Mouse (Mus musculus): ENCODE measurements around the gene Trim6. TPM values are rescaled to one million over a fixed set of nuclear protein-coding genes. Genes with fewer than 3 reads are reported as not detected.

Gene Trim6
- polyA plus RNA-seq, 1 experiment from 2014 or later: 3.5 TPM

DNA sequence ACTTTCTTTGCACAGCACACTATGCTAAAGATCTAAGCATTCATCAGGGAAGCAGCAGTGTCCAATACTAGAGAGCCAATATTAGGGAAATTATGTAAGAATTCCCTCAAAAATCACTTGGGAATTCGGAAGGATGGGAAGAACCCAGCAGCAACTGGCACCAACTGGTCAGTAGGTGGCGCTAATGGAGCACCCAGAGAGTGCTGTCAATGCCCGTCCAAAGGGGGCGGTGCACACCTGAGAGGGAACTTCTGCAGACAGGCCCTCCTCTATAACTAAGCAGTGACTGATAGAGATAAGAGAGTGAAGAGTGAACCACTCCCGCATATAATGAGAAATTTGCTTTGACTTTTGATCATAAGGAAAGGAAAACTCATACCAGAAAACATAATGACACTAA, 18.8 kb upstream of the Trim6 start:
- no peak for ATAC-seq (replicated peaks; ENCODE audit: insufficient number of reproducible peaks, low FRiP score, low TSS enrichment, low read depth)
- 8% methylated on average over 5 of the region's 5 CpGs for WGBS

DNA sequence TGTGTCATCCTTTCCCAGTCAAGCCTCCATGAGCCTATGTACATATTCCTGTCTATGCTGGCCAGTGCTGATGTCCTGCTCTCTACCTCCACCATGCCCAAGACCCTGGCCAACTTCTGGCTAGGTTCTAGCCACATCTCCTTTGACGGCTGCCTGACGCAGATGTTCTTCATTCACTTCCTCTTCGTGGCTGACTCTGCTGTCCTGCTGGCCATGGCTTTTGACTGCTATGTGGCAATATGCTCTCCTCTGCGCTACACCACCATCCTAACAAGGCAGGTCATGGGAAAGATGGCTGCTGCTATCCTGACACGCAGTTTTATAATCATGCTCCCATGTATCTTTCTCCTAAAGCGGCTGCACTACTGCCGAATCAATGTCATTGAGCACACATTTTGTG, 12.4 kb upstream of the Trim6 start:
- H3K4me1 ChIP-seq (ENCODE audit: control insufficient read depth, insufficient read depth, low read length): no peaks in the 10 kb centered on the region
- H3K27me3 ChIP-seq (ENCODE audit: control insufficient read depth, insufficient read depth, low read length): no peaks in the 10 kb centered on the region
- no peak overlapping the region for H3K9ac ChIP-seq (replicated peaks; ENCODE audit: low read length)
- 92% methylated on average over 7 of the region's 7 CpGs for WGBS
- H3K27ac ChIP-seq (replicated peaks; ENCODE audit: low read depth, low read length): no peak overlapping the region
- no peaks in the 10 kb centered on the region for H3K9me3 ChIP-seq (replicated peaks; ENCODE audit: control insufficient read depth, low read length)
- no peak overlapping the region for H3K4me2 ChIP-seq (ENCODE audit: low read depth, low read length)
- ATAC-seq (replicated peaks; ENCODE audit: insufficient number of reproducible peaks, low FRiP score, low TSS enrichment, low read depth) (no peak), DNase-seq (ENCODE audit: low spot score) (no peak)
- no peak overlapping the region for H3K4me3 ChIP-seq (ENCODE audit: low read depth, low read length)
- no peaks in the 10 kb centered on the region for H3K36me3 ChIP-seq (replicated peaks; ENCODE audit: control insufficient read depth, insufficient read depth, low read depth, low read length)

More for the DNA sequence above, 18.8 kb upstream of the Trim6 start:
- Histone ChIP-seq H3K4me2 (ENCODE audit: low read depth, low read length) (no peak overlapping the region), H3K4me1 (ENCODE audit: control insufficient read depth, insufficient read depth, low read length) (no peaks in the 10 kb centered on the region), H3K9me3 (replicated peaks; ENCODE audit: control insufficient read depth, low read length) (no peaks in the 10 kb centered on the region), H3K27me3 (ENCODE audit: control insufficient read depth, insufficient read depth, low read length) (no peaks in the 10 kb centered on the region), H3K27ac (replicated peaks; ENCODE audit: low read depth, low read length) (no peak overlapping the region), H3K36me3 (replicated peaks; ENCODE audit: control insufficient read depth, insufficient read depth, low read depth, low read length) (no peaks in the 10 kb centered on the region), H3K4me3 (ENCODE audit: low read depth, low read length) (no peak overlapping the region), H3K9ac (replicated peaks; ENCODE audit: low read length) (no peak overlapping the region)
- DNase-seq (ENCODE audit: low spot score): peak; percentile 79

DNA sequence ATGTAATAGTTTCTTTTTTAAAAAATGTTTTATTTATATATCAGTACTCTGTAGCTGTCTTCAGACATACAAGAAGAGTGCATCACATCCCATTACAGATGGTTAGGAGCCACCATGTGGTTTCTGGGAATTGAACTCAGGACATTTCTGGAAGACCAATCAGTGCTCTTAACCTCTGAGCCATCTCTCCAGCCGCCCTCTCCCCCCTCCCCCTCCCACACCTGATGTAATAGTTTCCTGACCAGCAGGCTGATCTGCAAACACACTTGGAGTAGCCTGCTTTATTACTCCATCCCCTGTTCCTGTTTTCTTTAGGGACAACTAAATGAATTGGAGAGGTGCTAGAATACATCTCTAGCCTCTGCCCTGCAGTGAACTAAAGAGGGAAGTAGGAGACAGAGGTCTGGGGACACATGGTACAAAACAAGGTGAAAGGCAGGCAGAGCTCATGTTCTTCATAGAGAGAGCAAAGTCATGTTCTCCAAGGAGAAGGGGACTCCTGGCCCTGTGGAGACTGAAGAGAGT, 2.5 kb upstream of the Trim6 start:
- H3K9ac ChIP-seq (replicated peaks; ENCODE audit: low read length): no peak overlapping the region
- H3K27ac ChIP-seq (replicated peaks; ENCODE audit: low read depth, low read length): no peak overlapping the region
- no peaks in the 10 kb centered on the region for H3K4me1 ChIP-seq (ENCODE audit: control insufficient read depth, insufficient read depth, low read length)
- no peak for DNase-seq (ENCODE audit: low spot score)
- 41% methylated on average over 1 of the region's 1 CpGs for WGBS
- no peaks in the 10 kb centered on the region for H3K36me3 ChIP-seq (replicated peaks; ENCODE audit: control insufficient read depth, insufficient read depth, low read depth, low read length)
- no peak overlapping the region for H3K4me2 ChIP-seq (ENCODE audit: low read depth, low read length)
- H3K4me3 ChIP-seq (ENCODE audit: low read depth, low read length): no peak overlapping the region
- no peaks in the 10 kb centered on the region for H3K27me3 ChIP-seq (ENCODE audit: control insufficient read depth, insufficient read depth, low read length)
- no peak for ATAC-seq (replicated peaks; ENCODE audit: insufficient number of reproducible peaks, low FRiP score, low TSS enrichment, low read depth)
- no peaks in the 10 kb centered on the region for H3K9me3 ChIP-seq (replicated peaks; ENCODE audit: control insufficient read depth, low read length)

DNA sequence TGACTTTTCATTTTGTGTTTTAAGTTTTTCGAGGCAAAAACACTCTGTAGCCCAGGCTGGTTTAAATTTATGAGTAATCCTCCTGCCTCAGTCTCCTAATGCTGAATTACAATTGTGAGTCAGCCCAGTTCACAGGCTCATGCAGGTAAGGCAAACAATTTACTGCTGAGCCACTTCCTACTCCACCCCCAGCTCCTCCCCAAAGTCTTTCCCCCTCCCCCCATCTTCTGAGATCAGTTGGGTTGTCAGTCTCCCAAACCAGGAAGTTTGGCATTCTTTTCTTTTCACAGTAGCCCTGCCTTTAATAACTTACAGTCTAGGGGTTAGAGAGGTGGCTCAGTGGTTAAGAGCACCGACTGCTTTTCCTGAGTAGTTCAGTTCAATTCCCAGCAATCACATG, 712 bp upstream of the Trim6 start:
- H3K4me2 ChIP-seq (ENCODE audit: low read depth, low read length): no peak overlapping the region
- H3K4me3 ChIP-seq (ENCODE audit: low read depth, low read length): no peak overlapping the region
- no peaks in the 10 kb centered on the region for H3K27me3 ChIP-seq (ENCODE audit: control insufficient read depth, insufficient read depth, low read length)
- H3K27ac ChIP-seq (replicated peaks; ENCODE audit: low read depth, low read length): no peak overlapping the region
- no peaks in the 10 kb centered on the region for H3K9me3 ChIP-seq (replicated peaks; ENCODE audit: control insufficient read depth, low read length)
- no peak for ATAC-seq (replicated peaks; ENCODE audit: insufficient number of reproducible peaks, low FRiP score, low TSS enrichment, low read depth)
- no peak overlapping the region for H3K9ac ChIP-seq (replicated peaks; ENCODE audit: low read length)
- H3K4me1 ChIP-seq (ENCODE audit: control insufficient read depth, insufficient read depth, low read length): no peaks in the 10 kb centered on the region
- H3K36me3 ChIP-seq (replicated peaks; ENCODE audit: control insufficient read depth, insufficient read depth, low read depth, low read length): no peaks in the 10 kb centered on the region
- 65% methylated on average over 2 of the region's 2 CpGs for WGBS
- DNase-seq (ENCODE audit: low spot score): no peak

DNA sequence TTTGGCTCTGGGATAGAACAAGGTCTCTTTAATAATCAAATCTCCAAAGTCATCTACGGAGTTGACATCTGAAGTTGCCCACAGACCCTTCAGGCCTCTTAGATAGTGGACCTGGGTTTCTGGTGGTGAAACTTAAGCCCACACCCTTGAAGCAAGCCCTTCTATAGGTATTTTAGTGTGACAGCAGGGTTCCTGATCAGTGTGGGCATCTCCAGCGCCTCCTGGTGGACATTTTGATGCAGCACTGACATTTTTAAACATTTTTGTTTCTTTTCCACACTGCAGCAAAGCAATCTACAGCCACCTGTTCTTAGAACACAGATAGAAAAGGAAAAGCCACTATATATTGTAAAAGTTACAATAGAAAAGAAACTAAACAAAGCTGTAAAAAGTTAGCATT, 12.6 kb downstream of the Trim6 start:
- Histone ChIP-seq H3K9ac (replicated peaks; ENCODE audit: low read length) (no peak overlapping the region), H3K4me3 (ENCODE audit: low read depth, low read length) (no peak overlapping the region), H3K9me3 (replicated peaks; ENCODE audit: control insufficient read depth, low read length) (no peaks in the 10 kb centered on the region), H3K27ac (replicated peaks; ENCODE audit: low read depth, low read length) (no peak overlapping the region), H3K27me3 (ENCODE audit: control insufficient read depth, insufficient read depth, low read length) (no peaks in the 10 kb centered on the region), H3K4me2 (ENCODE audit: low read depth, low read length) (no peak overlapping the region), H3K36me3 (replicated peaks; ENCODE audit: control insufficient read depth, insufficient read depth, low read depth, low read length) (no peaks in the 10 kb centered on the region), H3K4me1 (ENCODE audit: control insufficient read depth, insufficient read depth, low read length) (no peaks in the 10 kb centered on the region)
- 18% methylated on average over 2 of the region's 2 CpGs for WGBS
- ATAC-seq (replicated peaks; ENCODE audit: insufficient number of reproducible peaks, low FRiP score, low TSS enrichment, low read depth) (no peak), DNase-seq (ENCODE audit: low spot score) (peak; percentile 37)

DNA sequence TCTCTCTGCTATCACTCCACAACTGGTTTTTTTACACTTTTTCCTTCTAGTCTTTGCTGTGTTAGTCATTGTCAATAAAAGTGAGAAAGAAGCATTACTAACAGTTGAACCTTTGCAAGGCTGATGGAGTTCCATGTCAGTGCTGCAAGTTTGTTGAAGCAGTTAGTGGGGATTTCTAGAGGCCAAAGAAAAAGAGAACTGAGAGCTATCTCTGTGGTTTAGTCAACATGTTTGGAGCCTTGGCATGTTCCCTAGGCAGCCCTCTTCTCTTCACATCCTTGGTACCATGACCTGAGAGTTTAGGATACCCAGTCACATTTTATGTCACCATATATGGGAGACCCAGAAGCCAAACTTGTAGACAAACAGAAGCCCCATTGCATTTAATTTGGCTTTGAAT, 22.3 kb downstream of the Trim6 start:
- Histone ChIP-seq H3K36me3 (replicated peaks; ENCODE audit: control insufficient read depth, insufficient read depth, low read depth, low read length) (no peaks in the 10 kb centered on the region), H3K4me3 (ENCODE audit: low read depth, low read length) (no peak overlapping the region), H3K4me2 (ENCODE audit: low read depth, low read length) (no peak overlapping the region), H3K9ac (replicated peaks; ENCODE audit: low read length) (no peak overlapping the region), H3K27me3 (ENCODE audit: control insufficient read depth, insufficient read depth, low read length) (no peaks in the 10 kb centered on the region), H3K9me3 (replicated peaks; ENCODE audit: control insufficient read depth, low read length) (no peaks in the 10 kb centered on the region), H3K27ac (replicated peaks; ENCODE audit: low read depth, low read length) (no peak overlapping the region), H3K4me1 (ENCODE audit: control insufficient read depth, insufficient read depth, low read length) (no peaks in the 10 kb centered on the region)
- DNase-seq (ENCODE audit: low spot score): no peak
- ATAC-seq (replicated peaks; ENCODE audit: insufficient number of reproducible peaks, low FRiP score, low TSS enrichment, low read depth): no peak

DNA sequence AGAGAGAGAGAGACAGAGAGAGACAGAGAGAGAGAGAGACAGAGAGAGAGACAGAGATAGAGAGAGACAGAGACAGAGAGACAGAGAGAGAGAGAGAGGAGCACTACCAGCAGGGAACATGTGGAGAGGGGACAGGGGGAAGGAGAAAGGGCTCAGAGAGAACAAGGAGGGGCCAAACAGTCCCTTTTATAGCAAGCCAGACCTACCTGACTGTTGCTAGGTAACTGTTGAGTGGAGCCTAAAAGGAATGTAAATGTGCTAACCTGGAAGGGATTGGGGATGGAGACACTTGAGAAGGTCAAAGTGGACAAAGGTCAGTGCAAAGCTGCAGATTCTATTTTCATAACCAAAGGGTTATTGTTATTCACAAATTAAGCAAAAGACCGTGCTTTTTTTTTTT, 25.0 kb downstream of the Trim6 start:
- no peak for DNase-seq (ENCODE audit: low spot score)
- no peak overlapping the region for H3K4me2 ChIP-seq (ENCODE audit: low read depth, low read length)
- no peak overlapping the region for H3K27ac ChIP-seq (replicated peaks; ENCODE audit: low read depth, low read length)
- H3K4me1 ChIP-seq (ENCODE audit: control insufficient read depth, insufficient read depth, low read length): no peaks in the 10 kb centered on the region
- H3K27me3 ChIP-seq (ENCODE audit: control insufficient read depth, insufficient read depth, low read length): no peaks in the 10 kb centered on the region
- H3K9ac ChIP-seq (replicated peaks; ENCODE audit: low read length): no peak overlapping the region
- ATAC-seq (replicated peaks; ENCODE audit: insufficient number of reproducible peaks, low FRiP score, low TSS enrichment, low read depth): no peak
- 25% methylated on average over 1 of the region's 1 CpGs for WGBS
- H3K36me3 ChIP-seq (replicated peaks; ENCODE audit: control insufficient read depth, insufficient read depth, low read depth, low read length): no peaks in the 10 kb centered on the region
- no peaks in the 10 kb centered on the region for H3K9me3 ChIP-seq (replicated peaks; ENCODE audit: control insufficient read depth, low read length)
- H3K4me3 ChIP-seq (ENCODE audit: low read depth, low read length): no peak overlapping the region

- Histone ChIP-seq H3K27me3 (ENCODE audit: control insufficient read depth, insufficient read depth, low read length) (no peaks in the 10 kb centered on the region), H3K4me1 (ENCODE audit: control insufficient read depth, insufficient read depth, low read length) (no peaks in the 10 kb centered on the region), H3K27ac (replicated peaks; ENCODE audit: low read depth, low read length) (no peak within 1 kb of the TSS), H3K9ac (replicated peaks; ENCODE audit: low read length) (peak within 1 kb of the TSS; percentile 67), H3K4me3 (ENCODE audit: low read depth, low read length) (peak within 1 kb of the TSS; percentile 36), H3K9me3 (replicated peaks; ENCODE audit: control insufficient read depth, low read length) (no peaks in the 10 kb centered on the region), H3K4me2 (ENCODE audit: low read depth, low read length) (peak within 1 kb of the TSS; percentile 44), H3K36me3 (replicated peaks; ENCODE audit: control insufficient read depth, insufficient read depth, low read depth, low read length) (no peaks in the 10 kb centered on the region)
- WGBS: 7% methylated on average over 13 of the region's 13 CpGs
- DNase-seq (ENCODE audit: low spot score) (peak; percentile 79), ATAC-seq (replicated peaks; ENCODE audit: insufficient number of reproducible peaks, low FRiP score, low TSS enrichment, low read depth) (peak; percentile 78)
These were observed 25.9 kb downstream of the Trim6 start, which contains the start of gene Trim34a for GRCm38 (mm10) chr7:104244287-104245181. Gene Trim34a (plus strand): TSS chr7:104244457.

Data from embryonic facial prominence, embryonic 11.5 days (tissue).